Mouse (Mus musculus): ENCODE measurements around the gene Raet1e.
A peak's percentile ranks its signal among the peaks of the same experiment; 100 is the strongest.
"Not testable (repeated sequence)": the region's sequence is repeated elsewhere in the genome, so short reads cannot be mapped to it uniquely, and the experiment has no call there.

GRCm38 (mm10) chr10:22402225-22402917, 244.0 kb downstream of the Raet1e start:
- peak; percentile 76 for TF ChIP-seq CTCF (IDR thresholded peaks at IDR 0.05; ENCODE audit: low read depth)
- not testable (repeated sequence) for TF ChIP-seq EP300 (optimal IDR thresholded peaks at IDR 0.05)

Data from stomach, postnatal 0 days (tissue).